Mouse (Mus musculus): ENCODE data around the gene Fbxl13.

Gene Fbxl13

GRCm38 (mm10) chr5:21513363-21513762, 132.1 kb downstream of the Fbxl13 start:
- DNase-seq, result no peak

GRCm38 (mm10) chr5:21509801-21510200, 135.6 kb downstream of the Fbxl13 start:
- no peak for DNase-seq

GRCm38 (mm10) chr5:21506887-21507286, 138.5 kb downstream of the Fbxl13 start:
- DNase-seq, result no peak

- DNase-seq, result no peak
These were observed 140.3 kb downstream of the Fbxl13 start for GRCm38 (mm10) chr5:21505159-21505558.

- DNase-seq, result no peak
These were observed 142.4 kb downstream of the Fbxl13 start for GRCm38 (mm10) chr5:21502936-21503610.

- DNase-seq, result no peak
These were observed 144.5 kb downstream of the Fbxl13 start for GRCm38 (mm10) chr5:21500941-21501340.

GRCm38 (mm10) chr5:21500133-21500532, 145.3 kb downstream of the Fbxl13 start:
- no peak for DNase-seq

- no peak for DNase-seq
These were observed 146.5 kb downstream of the Fbxl13 start for GRCm38 (mm10) chr5:21498925-21499324.

- no peak for DNase-seq
These were observed 146.9 kb downstream of the Fbxl13 start for GRCm38 (mm10) chr5:21498490-21498889.

GRCm38 (mm10) chr5:21496881-21497280, 148.6 kb downstream of the Fbxl13 start:
- DNase-seq, result no peak

GRCm38 (mm10) chr5:21496321-21496720, 149.1 kb downstream of the Fbxl13 start:
- DNase-seq, result peak; percentile 15

- no peak for DNase-seq
These were observed 150.7 kb downstream of the Fbxl13 start for GRCm38 (mm10) chr5:21494781-21495180.

GRCm38 (mm10) chr5:21493294-21493999, 152.0 kb downstream of the Fbxl13 start:
- no peak for DNase-seq

- DNase-seq, result no peak
These were observed 153.2 kb downstream of the Fbxl13 start for GRCm38 (mm10) chr5:21492213-21492612.

GRCm38 (mm10) chr5:21491469-21491868, 154.0 kb downstream of the Fbxl13 start:
- no peak for DNase-seq

GRCm38 (mm10) chr5:21489135-21489534, 156.3 kb downstream of the Fbxl13 start:
- no peak for DNase-seq

GRCm38 (mm10) chr5:21488506-21488905, 156.9 kb downstream of the Fbxl13 start:
- no peak for DNase-seq

- DNase-seq, result no peak
These were observed 157.7 kb downstream of the Fbxl13 start for GRCm38 (mm10) chr5:21487716-21488115.

- no peak for DNase-seq
These were observed 158.1 kb downstream of the Fbxl13 start for GRCm38 (mm10) chr5:21487306-21487705.

GRCm38 (mm10) chr5:21486798-21487197, 158.6 kb downstream of the Fbxl13 start:
- no peak for DNase-seq

GRCm38 (mm10) chr5:21485197-21485829, 160.1 kb downstream of the Fbxl13 start:
- no peak for DNase-seq

GRCm38 (mm10) chr5:21483275-21483674, 162.2 kb downstream of the Fbxl13 start:
- no peak for DNase-seq

GRCm38 (mm10) chr5:21482446-21483222, 162.8 kb downstream of the Fbxl13 start:
- no peak for DNase-seq
